In genomic region chr1:160713887-160714286, GRCm38 (mm10) we compare ENCODE assay signal across 18 mouse cellular contexts.
A peak's percentile ranks its signal among the peaks of the same experiment; 100 is the strongest.
DNase-seq lines count a peak whose midpoint lies in the region; ATAC-seq lines count a peak whose summit lies in the region.
"Had no signal": no experiment of that assay in that cellular context is flagged by ENCODE, and none has a peak within 500 bp of the region (broad histone marks: within the 10 kb centered on the region; RNA-seq: fewer than 3 reads in every experiment).

No protein-coding gene starts in this region.

- no peak overlapping the region for H3K4me3 ChIP-seq in heart, embryonic 14.5 days (ENCODE audit: control insufficient read depth in 1 of 2, insufficient read depth in 1 of 2, low read depth in 1 of 2, low read length in 2 of 2)
- no peak overlapping the region for H3K4me3 ChIP-seq in liver, embryonic 13.5 days (replicated peaks)
- H3K4me3 ChIP-seq: embryonic facial prominence, embryonic 13.5 days; forebrain, embryonic 12.5 days; hindbrain, embryonic 10.5 days; intestine, embryonic 15.5 days had no signal

- no peaks in the 10 kb centered on the region for H3K9me3 ChIP-seq in heart, embryonic 14.5 days (ENCODE audit: control insufficient read depth, low read length)
- H3K9me3 ChIP-seq in liver, embryonic 13.5 days (replicated peaks), result no peaks in the 10 kb centered on the region
- H3K9me3 ChIP-seq: embryonic facial prominence, embryonic 13.5 days; forebrain, embryonic 12.5 days; hindbrain, embryonic 10.5 days; intestine, embryonic 15.5 days had no signal

- peak overlapping the region in 1 of 2 experiments; percentile 61; a peak in 3 of 4 replicates for H3K27ac ChIP-seq in heart, embryonic 14.5 days (replicated peaks in 1 of 2; ENCODE audit: control insufficient read depth in 1 of 2, insufficient read depth in 1 of 2, low read depth in 2 of 2, low read length in 2 of 2)
- no peak overlapping the region for H3K27ac ChIP-seq in liver, embryonic 13.5 days
- H3K27ac ChIP-seq: embryonic facial prominence, embryonic 13.5 days; forebrain, embryonic 12.5 days; hindbrain, embryonic 10.5 days; hindbrain, embryonic 14.5 days; intestine, embryonic 15.5 days had no signal

- no peak overlapping the region for H3K9ac ChIP-seq in heart, embryonic 14.5 days (ENCODE audit: low read length)
- no peak overlapping the region for H3K9ac ChIP-seq in liver, embryonic 13.5 days
- H3K9ac ChIP-seq: embryonic facial prominence, embryonic 13.5 days; forebrain, embryonic 12.5 days; hindbrain, embryonic 14.5 days; intestine, embryonic 15.5 days had no signal

- no peak for ATAC-seq in heart, embryonic 14.5 days (ENCODE audit: insufficient number of reproducible peaks, insufficient read depth, low FRiP score, low read depth)
- peak; percentile 64 for ATAC-seq in liver, embryonic 13.5 days (ENCODE audit: low read depth)
- peak; percentile 45; the same call in 1 of the 2 replicates for ATAC-seq in megakaryocyte progenitor cell, adult 5-6 weeks (replicated peaks; ENCODE audit: poor library complexity)
- ATAC-seq: intestine, embryonic 15.5 days had no signal

- peaks cover 4 to 15% of the 10 kb centered on the region in 2 experiments; a peak in 3 of 4 replicates for H3K4me1 ChIP-seq in heart, embryonic 14.5 days (ENCODE audit: control insufficient read depth in 2 of 2, insufficient read depth in 2 of 2, low read length in 2 of 2)
- H3K4me1 ChIP-seq in liver, embryonic 13.5 days (replicated peaks), result peaks cover 17% of the 10 kb centered on the region
- H3K4me1 ChIP-seq: embryonic facial prominence, embryonic 13.5 days; forebrain, embryonic 12.5 days; hindbrain, embryonic 10.5 days; intestine, embryonic 15.5 days had no signal

- peak overlapping the region; percentile 40 for H3K4me2 ChIP-seq in heart, embryonic 14.5 days (ENCODE audit: low read length)
- H3K4me2 ChIP-seq in liver, embryonic 13.5 days, result no peak overlapping the region
- H3K4me2 ChIP-seq: embryonic facial prominence, embryonic 13.5 days; forebrain, embryonic 12.5 days; hindbrain, embryonic 14.5 days; intestine, embryonic 15.5 days had no signal

- WGBS in heart, embryonic 14.5 days, result 7% methylated on average over 4 of the region's 4 CpGs
- 17% methylated on average over 4 of the region's 4 CpGs for WGBS in liver, embryonic 13.5 days (ENCODE audit: insufficient replicate concordance)

- DNase-seq in heart, postnatal 10 days, result no peak
- no peak for DNase-seq in liver, embryonic 13.5 days
- DNase-seq in liver, result no peak
- DNase-seq in MEL-GATA-1-ER (ENCODE audit: extremely low read depth, low read depth), result peak; percentile 4
- DNase-seq in thymus, adult 18-20 months, result no peak
- DNase-seq: adrenal gland, postnatal 10 days; cerebellum, adult 11-12 months; cerebellum, adult 9-10 months; cerebellum, postnatal 25 days; gastrocnemius, postnatal 10 days; kidney, adult 18-20 months had no signal

- 0 out of 2 replicates have a peak, but pooled peaks cover 3% of the 10 kb centered on the region for H3K36me3 ChIP-seq in heart, embryonic 14.5 days (ENCODE audit: control insufficient read depth, insufficient read depth, low read length)
- peaks cover 4% of the 10 kb centered on the region for H3K36me3 ChIP-seq in liver, embryonic 13.5 days
- H3K36me3 ChIP-seq: embryonic facial prominence, embryonic 13.5 days; forebrain, embryonic 12.5 days; hindbrain, embryonic 10.5 days; intestine, embryonic 15.5 days had no signal

- intact Hi-C loops in heart, postnatal 10 days (cut with DNase I), result loop anchor here (10.0 kb wide), 2 partner anchors 69 to 479 kb away; no protein-coding TSS in a partner anchor

- H3K27me3 ChIP-seq in heart, embryonic 14.5 days (ENCODE audit: control insufficient read depth, insufficient read depth, low read length), result no peaks in the 10 kb centered on the region
- no peaks in the 10 kb centered on the region for H3K27me3 ChIP-seq in liver, embryonic 13.5 days
- H3K27me3 ChIP-seq: embryonic facial prominence, embryonic 13.5 days; forebrain, embryonic 12.5 days; intestine, embryonic 15.5 days had no signal
